Mouse (Mus musculus) liver, adult 2 months (tissue): Measurements from ENCODE around the gene Pptc7. TPM values are rescaled to one million over a fixed set of nuclear protein-coding genes. Genes with fewer than 3 reads are reported as not detected.
A peak's percentile ranks its signal among the peaks of the same experiment; 100 is the strongest.

Experiments
- DNase-seq: peaks from one replicate; pipeline ENCODE4 v3.0.0-alpha.2; 2011; ENCODE audit warnings: low read depth, low spot score; ENCODE audit errors: extremely low read depth
- H3K27ac ChIP-seq: fragments of 200-500 bp; replicated peaks from 2 replicates; pipeline ENCODE4 v1.5.1; 2012; ENCODE audit warnings: low read depth, mild to moderate bottlenecking, control low read depth, inconsistent platforms, low read length; ENCODE audit not compliant: insufficient read depth
- H3K27me3 ChIP-seq: fragments of 200-500 bp; 2 replicates; pipeline ENCODE4 v1.6.1; 2012; ENCODE audit warnings: mild to moderate bottlenecking, moderate library complexity, low read length, inconsistent platforms; ENCODE audit not compliant: control insufficient read depth, insufficient read depth
- H3K36me3 ChIP-seq: fragments of 200-500 bp; 2 replicates; pipeline ENCODE4 v1.6.1; 2012; ENCODE audit warnings: low read length, inconsistent platforms; ENCODE audit not compliant: control insufficient read depth, insufficient read depth
- H3K4me1 ChIP-seq: fragments of 200-500 bp; 2 replicates; pipeline ENCODE4 v1.6.1; 2011; ENCODE audit warnings: low read length; ENCODE audit not compliant: control insufficient read depth, insufficient read depth
- H3K4me3 ChIP-seq: fragments of 200-500 bp; 2 replicates; pipeline ENCODE4 v1.5.1; 2011; ENCODE audit warnings: low read depth, mild to moderate bottlenecking, control low read depth, low read length, moderate library complexity; ENCODE audit not compliant: insufficient read depth
- H3K79me2 ChIP-seq: fragments of 200-500 bp; 2 replicates; pipeline ENCODE4 v1.6.1; 2012; ENCODE audit warnings: inconsistent platforms, mild to moderate bottlenecking, low read length, moderate library complexity; ENCODE audit not compliant: control insufficient read depth, insufficient read depth
- H3K9ac ChIP-seq: fragments of 200-500 bp; 2 replicates; pipeline ENCODE4 v1.6.1; 2012; ENCODE audit warnings: low read depth, mild to moderate bottlenecking, control low read depth, inconsistent platforms, low read length
- CTCF ChIP-seq: fragments of 200-500 bp; IDR thresholded peaks from 2 replicates; pipeline ENCODE4 v1.5.1; 2011; ENCODE audit warnings: low read depth, low read length, control low read depth
- POLR2A ChIP-seq: fragments of 200-500 bp; IDR thresholded peaks from 2 replicates; pipeline ENCODE4 v1.6.1; 2011; ENCODE audit warnings: low read length, control low read depth; ENCODE audit not compliant: insufficient read depth; ENCODE audit errors: extremely low read depth
- WGBS: fragments of 180-500 bp; shearing (Covaris S2); methylation state at CpG from one replicate; pipeline ENCODE4 v1.1.7; 2018; 5-methylcytosine and 5-hydroxymethylcytosine counted together
- polyA plus RNA-seq: library from polyadenylated mRNA; depleted of rRNA; stranded (reverse); fragments of >200 nt; gene quantifications from 2 replicates; pipeline ENCODE4 v1.2.3, GENCODE M21; 2012
- total RNA-seq: library from RNA; depleted of rRNA; stranded (reverse); fragments of >200 nt; gene quantifications from 2 replicates; pipeline ENCODE4 v1.2.3, GENCODE M21; 2014

Pptc7 gene
- total and polyA plus RNA-seq, 2 experiments: 8.7 to 17.6 TPM

GRCm38 (mm10) chr5:122265187-122265586 lies 19.0 kb upstream of the Pptc7 start:
- Histone ChIP-seq H3K27me3 (no peaks in the 10 kb centered on the region), H3K9ac (no peak overlapping the region), H3K27ac (no peak overlapping the region), H3K4me3 (no peak overlapping the region), H3K79me2 (peaks cover 4% of the 10 kb centered on the region; the same call in 1 of the 2 replicates), H3K4me1 (no peaks in the 10 kb centered on the region), H3K36me3 (no peaks in the 10 kb centered on the region)
- TF ChIP-seq POLR2A (no peak), CTCF (0 out of 2 replicates have a peak, but pooled peaks have one; percentile 9)
- DNase-seq: peak; percentile 40
- WGBS: 67% methylated on average over 3 of the region's 3 CpGs

- no peaks in the 10 kb centered on the region for H3K27me3 ChIP-seq
- no peaks in the 10 kb centered on the region for H3K36me3 ChIP-seq
- 98% methylated on average over 2 of the region's 2 CpGs for WGBS
- no peak overlapping the region for H3K4me3 ChIP-seq
- peaks cover 4% of the 10 kb centered on the region; the same call in 1 of the 2 replicates for H3K79me2 ChIP-seq
- no peaks in the 10 kb centered on the region for H3K4me1 ChIP-seq
- no peak overlapping the region for H3K9ac ChIP-seq
- no peak for TF ChIP-seq CTCF
- TF ChIP-seq POLR2A: no peak
- no peak for DNase-seq
- no peak overlapping the region for H3K27ac ChIP-seq
Measured at GRCm38 (mm10) chr5:122265942-122266341, 18.2 kb upstream of the Pptc7 start.

- H3K4me3 ChIP-seq: no peak overlapping the region
- H3K79me2 ChIP-seq: peaks cover 4% of the 10 kb centered on the region; the same call in 1 of the 2 replicates
- 76% methylated on average over 7 of the region's 7 CpGs for WGBS
- H3K27ac ChIP-seq: no peak overlapping the region
- H3K36me3 ChIP-seq: no peaks in the 10 kb centered on the region
- no peak for TF ChIP-seq CTCF
- no peak for TF ChIP-seq POLR2A
- no peak for DNase-seq
- no peak overlapping the region for H3K9ac ChIP-seq
- H3K4me1 ChIP-seq: no peaks in the 10 kb centered on the region
- H3K27me3 ChIP-seq: no peaks in the 10 kb centered on the region
Measured at GRCm38 (mm10) chr5:122267136-122267535, 17.0 kb upstream of the Pptc7 start.

GRCm38 (mm10) chr5:122267899-122268298 lies 16.3 kb upstream of the Pptc7 start:
- H3K4me3 ChIP-seq: no peak overlapping the region
- TF ChIP-seq CTCF: peak; percentile 46; the same call in 1 of the 2 replicates
- no peak for TF ChIP-seq POLR2A
- H3K27ac ChIP-seq: no peak overlapping the region
- no peaks in the 10 kb centered on the region for H3K4me1 ChIP-seq
- peaks cover 4% of the 10 kb centered on the region; the same call in 1 of the 2 replicates for H3K79me2 ChIP-seq
- H3K36me3 ChIP-seq: no peaks in the 10 kb centered on the region
- DNase-seq: peak; percentile 70
- H3K9ac ChIP-seq: no peak overlapping the region
- 18% methylated on average over 5 of the region's 5 CpGs for WGBS
- no peaks in the 10 kb centered on the region for H3K27me3 ChIP-seq

- peak; percentile 68 for DNase-seq
- Histone ChIP-seq H3K4me3 (no peak overlapping the region), H3K27ac (no peak overlapping the region), H3K79me2 (peaks cover 2% of the 10 kb centered on the region; the same call in 1 of the 2 replicates), H3K36me3 (no peaks in the 10 kb centered on the region), H3K27me3 (no peaks in the 10 kb centered on the region), H3K9ac (no peak overlapping the region), H3K4me1 (no peaks in the 10 kb centered on the region)
- TF ChIP-seq POLR2A (no peak), CTCF (no peak)
- 32% methylated on average over 12 of the region's 12 CpGs for WGBS
Measured at GRCm38 (mm10) chr5:122268858-122269604, 15.1 kb upstream of the Pptc7 start.

GRCm38 (mm10) chr5:122272821-122273220 lies 11.3 kb upstream of the Pptc7 start:
- no peaks in the 10 kb centered on the region for H3K27me3 ChIP-seq
- H3K4me3 ChIP-seq: no peak overlapping the region
- no peaks in the 10 kb centered on the region for H3K79me2 ChIP-seq
- DNase-seq: no peak
- H3K36me3 ChIP-seq: no peaks in the 10 kb centered on the region
- H3K27ac ChIP-seq: no peak overlapping the region
- 84% methylated on average over 5 of the region's 5 CpGs for WGBS
- no peak overlapping the region for H3K9ac ChIP-seq
- H3K4me1 ChIP-seq: peaks cover 8% of the 10 kb centered on the region
- TF ChIP-seq CTCF: no peak
- no peak for TF ChIP-seq POLR2A
